Mouse (Mus musculus) liver, embryonic 12.5 days (tissue): ENCODE data around the gene Fbxo10. TPM values are rescaled to one million over a fixed set of nuclear protein-coding genes. Genes with fewer than 3 reads are reported as not detected.
"Not testable (repeated sequence)": the region's sequence is repeated elsewhere in the genome, so short reads cannot be mapped to it uniquely, and the experiment has no call there.

ENCODE experiments used
- ATAC-seq: fragments of 200-750 bp; cut with Nextera tagmentation; 2 replicates; pipeline ENCODE4 v1.8.0; 2017; ENCODE audit warnings: moderate number of reproducible peaks, mild to moderate bottlenecking, moderate library complexity
- H3K27ac ChIP-seq: fragments of 300-500 bp; sonication (generic); 2 replicates; pipeline ENCODE4 v1.5.1; 2016; ENCODE audit warnings: mild to moderate bottlenecking
- H3K27me3 ChIP-seq: fragments of 300-500 bp; sonication (generic); replicated peaks from 2 replicates; pipeline ENCODE4 v1.6.1; 2016; ENCODE audit warnings: mild to moderate bottlenecking, moderate library complexity
- H3K36me3 ChIP-seq: fragments of 300-500 bp; sonication (generic); 2 replicates; pipeline ENCODE4 v1.6.1; 2016; ENCODE audit warnings: mild to moderate bottlenecking, moderate library complexity
- H3K4me1 ChIP-seq: fragments of 300-500 bp; sonication (generic); 2 replicates; pipeline ENCODE4 v1.6.1; 2016
- H3K4me2 ChIP-seq: fragments of 300-500 bp; sonication (generic); 2 replicates; pipeline ENCODE4 v1.6.1; 2016; ENCODE audit warnings: mild to moderate bottlenecking, moderate library complexity
- H3K4me3 ChIP-seq: fragments of 300-500 bp; sonication (generic); 2 replicates; pipeline ENCODE4 v1.5.1; 2016; ENCODE audit warnings: mild to moderate bottlenecking, moderate library complexity
- H3K9ac ChIP-seq: fragments of 300-500 bp; sonication (generic); 2 replicates; pipeline ENCODE4 v1.6.1; 2016; ENCODE audit warnings: mild to moderate bottlenecking, moderate library complexity
- H3K9me3 ChIP-seq: fragments of 300-500 bp; sonication (generic); replicated peaks from 2 replicates; pipeline ENCODE4 v1.6.1; 2016; ENCODE audit warnings: mild to moderate bottlenecking, moderate library complexity
- WGBS: fragments of 180-500 bp; shearing (Covaris S2); methylation state at CpG from one replicate; pipeline ENCODE4 v1.1.7; 2016; ENCODE audit not compliant: insufficient replicate concordance; 5-methylcytosine and 5-hydroxymethylcytosine counted together
- polyA plus RNA-seq: library from polyadenylated mRNA; unstranded; fragments of >200 nt; fragmentation: Nextera tagmentation; extraction: Ambion mirVana; gene quantifications from 2 replicates; pipeline ENCODE4 v1.2.1, GENCODE M21; 2016

Gene Fbxo10
- polyA plus RNA-seq, 1 experiment from 2014 or later: 6.7 TPM

DNA sequence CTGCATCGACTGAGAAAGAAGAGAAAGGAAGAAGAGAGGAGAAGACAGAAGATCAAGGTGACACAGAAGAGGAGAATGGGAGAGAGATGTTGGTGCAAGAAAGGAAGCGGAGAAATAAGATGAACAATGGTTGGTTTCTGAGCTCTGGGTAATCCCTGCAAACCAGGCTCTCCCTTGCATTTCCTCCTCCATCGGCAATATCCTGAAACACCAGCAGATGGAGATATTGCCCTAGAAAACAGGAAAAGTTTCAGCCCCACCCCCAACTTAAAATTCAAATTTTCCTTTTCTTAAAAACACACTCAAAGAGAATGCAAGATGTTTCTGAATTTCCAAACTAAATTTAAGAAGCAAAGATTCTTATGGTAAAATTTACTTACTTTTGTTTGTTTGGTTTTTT, 68.8 kb downstream of the Fbxo10 start:
- Histone ChIP-seq H3K27ac (no peak overlapping the region), H3K9me3 (no peaks in the 10 kb centered on the region), H3K4me3 (no peak overlapping the region), H3K27me3 (no peaks in the 10 kb centered on the region), H3K4me1 (peaks cover 50% of the 10 kb centered on the region), H3K4me2 (no peak overlapping the region), H3K9ac (no peak overlapping the region), H3K36me3 (peaks cover 2% of the 10 kb centered on the region; the same call in 1 of the 2 replicates)
- ATAC-seq: no peak
- 12% methylated on average over 3 of the region's 3 CpGs for WGBS

DNA sequence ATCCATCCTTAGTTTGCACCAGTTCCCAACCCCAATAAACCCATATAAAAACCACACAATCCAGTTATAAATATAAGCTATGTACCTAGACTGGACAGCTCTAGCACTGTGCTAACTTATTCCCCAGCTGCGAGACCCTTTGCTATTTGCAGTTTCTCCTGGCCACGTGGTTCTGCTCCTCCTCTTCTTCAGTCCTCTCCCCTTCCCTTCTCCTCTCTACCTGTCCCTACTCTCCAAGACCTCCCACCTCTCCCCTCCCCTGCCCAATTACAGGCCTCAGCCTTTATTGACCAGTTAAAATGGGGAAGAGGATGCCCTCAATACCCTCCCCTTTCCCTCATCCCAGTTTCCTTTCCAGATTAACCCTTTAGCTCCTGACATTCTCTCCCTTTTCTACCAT, 70.9 kb downstream of the Fbxo10 start:
- Histone ChIP-seq H3K9me3 (no peaks in the 10 kb centered on the region), H3K4me1 (peaks cover 47% of the 10 kb centered on the region), H3K27ac (peak overlapping the region; percentile 97), H3K9ac (peak overlapping the region; percentile 80), H3K4me3 (peak overlapping the region; percentile 71), H3K36me3 (no peaks in the 10 kb centered on the region), H3K4me2 (peak overlapping the region; percentile 89), H3K27me3 (no peaks in the 10 kb centered on the region)
- no peak for ATAC-seq
- WGBS: 9% methylated on average over 2 of the region's 2 CpGs

DNA sequence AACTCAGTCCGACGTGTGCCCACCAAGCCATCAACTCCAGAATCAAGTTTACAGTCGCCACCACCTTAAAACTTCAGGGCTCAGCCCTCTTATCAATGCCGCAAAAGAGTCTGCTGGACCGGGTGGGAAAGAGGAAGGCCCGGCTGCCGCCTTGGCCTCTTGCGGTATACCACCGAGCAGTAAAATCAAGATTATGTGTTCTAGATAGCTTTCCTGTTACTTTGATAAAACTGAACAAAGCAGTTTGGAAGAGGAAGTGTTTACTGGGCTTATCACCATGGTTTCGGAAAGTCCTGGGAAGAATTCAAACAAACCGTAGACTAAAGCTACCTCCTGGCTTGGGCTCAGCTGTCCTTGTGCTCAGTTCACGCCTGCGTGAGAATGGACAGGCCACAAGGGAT, 71.4 kb downstream of the Fbxo10 start:
- ATAC-seq: no peak
- WGBS: 1% methylated on average over 13 of the region's 13 CpGs
- H3K9me3 ChIP-seq: no peaks in the 10 kb centered on the region
- H3K27me3 ChIP-seq: no peaks in the 10 kb centered on the region
- peak overlapping the region; percentile 97 for H3K27ac ChIP-seq
- no peaks in the 10 kb centered on the region for H3K36me3 ChIP-seq
- H3K4me2 ChIP-seq: peak overlapping the region; percentile 89
- peak overlapping the region; percentile 71 for H3K4me3 ChIP-seq
- peak overlapping the region; percentile 80 for H3K9ac ChIP-seq
- peaks cover 43% of the 10 kb centered on the region for H3K4me1 ChIP-seq

DNA sequence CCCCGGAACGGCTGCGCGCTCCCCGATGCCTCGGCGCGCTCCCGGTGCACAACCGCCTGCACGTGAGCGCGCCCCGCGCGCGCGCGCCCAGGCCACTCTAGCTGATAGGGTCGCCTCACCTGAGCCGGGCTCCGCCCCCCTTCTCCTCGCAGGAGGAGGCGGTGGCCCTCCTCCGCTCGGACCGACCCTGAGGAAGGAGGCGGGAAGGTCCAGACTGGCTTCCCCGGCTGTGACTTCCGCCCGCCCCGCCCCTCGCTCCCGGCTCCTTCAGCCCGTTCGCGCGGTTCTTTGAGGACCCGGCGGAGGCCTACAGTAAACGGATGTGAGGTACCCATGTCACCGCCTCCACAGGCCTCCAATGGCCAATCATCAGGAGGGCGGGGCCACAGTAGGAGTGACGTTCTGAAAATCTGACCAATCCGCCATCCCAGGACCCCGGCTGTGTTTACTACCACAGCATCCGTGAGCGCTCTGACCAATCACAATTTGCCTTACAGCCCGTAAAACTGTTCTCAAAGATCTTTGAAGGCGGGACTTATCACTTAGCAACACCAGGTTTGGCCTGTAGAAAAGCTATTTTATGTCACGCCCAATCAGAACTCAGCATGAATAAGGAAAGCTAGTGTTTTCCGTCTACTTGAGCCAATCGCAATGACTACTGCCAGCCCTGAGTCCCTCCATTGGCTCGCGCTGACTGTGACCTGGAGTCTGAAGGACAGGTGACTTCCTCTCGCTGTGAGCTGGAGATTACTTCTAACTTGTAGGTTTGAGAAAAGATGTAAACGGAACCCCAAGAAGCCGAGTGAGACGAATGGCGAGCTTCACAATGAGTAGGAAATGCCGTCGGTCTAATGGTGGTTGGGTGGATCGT, 72.1 kb downstream of the Fbxo10 start, which contains the start of gene Zbtb5:
Gene Zbtb5, minus strand, starts transcription at position 308 of the 871 bp plus-strand sequence.
- no peaks in the 10 kb centered on the region for H3K9me3 ChIP-seq
- H3K27ac ChIP-seq: peak within 1 kb of the TSS; percentile 99
- H3K4me2 ChIP-seq: peak within 1 kb of the TSS; percentile 89
- peak within 1 kb of the TSS; percentile 95 for H3K9ac ChIP-seq
- peak within 1 kb of the TSS; percentile 92 for H3K4me3 ChIP-seq
- H3K36me3 ChIP-seq: no peaks in the 10 kb centered on the region
- peaks cover 40% of the 10 kb centered on the region for H3K4me1 ChIP-seq
- under 1% methylated on average over 62 of the region's 63 CpGs for WGBS
- no peaks in the 10 kb centered on the region for H3K27me3 ChIP-seq
- peak; percentile 96 for ATAC-seq

DNA sequence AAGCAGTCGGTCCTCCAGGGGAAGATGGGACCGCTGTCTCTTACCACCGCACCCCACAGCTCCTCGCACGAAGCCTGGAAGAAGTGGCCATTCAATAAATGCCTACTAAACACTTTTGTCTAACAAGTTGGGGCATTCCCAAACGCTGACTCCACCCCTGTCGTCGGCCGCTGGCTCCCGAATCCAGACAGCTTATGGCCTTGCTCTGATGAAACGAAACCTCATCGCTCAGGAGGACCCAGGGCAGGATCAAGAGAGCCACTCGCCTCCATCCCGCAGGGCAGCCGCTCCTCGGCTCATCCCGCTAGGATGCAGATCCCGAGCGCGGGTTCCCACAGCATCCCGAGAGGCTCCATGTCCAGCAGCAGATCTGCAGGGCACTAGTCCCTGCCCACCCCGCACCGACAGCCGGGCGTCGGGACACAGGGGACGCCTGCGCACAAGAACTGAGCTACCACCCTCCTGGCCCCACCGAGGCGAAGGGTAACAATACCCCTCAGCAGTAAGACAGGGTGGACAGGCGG, 72.8 kb downstream of the Fbxo10 start:
- peak; percentile 0; the same call in 1 of the 2 replicates for ATAC-seq
- Histone ChIP-seq H3K36me3 (no peaks in the 10 kb centered on the region), H3K27ac (peak overlapping the region; percentile 99), H3K4me2 (peak overlapping the region; percentile 78), H3K9ac (peak overlapping the region; percentile 95), H3K27me3 (no peaks in the 10 kb centered on the region), H3K4me1 (peaks cover 44% of the 10 kb centered on the region), H3K9me3 (no peaks in the 10 kb centered on the region), H3K4me3 (peak overlapping the region; percentile 92)
- WGBS: 0% methylated on average over 31 of the region's 31 CpGs

DNA sequence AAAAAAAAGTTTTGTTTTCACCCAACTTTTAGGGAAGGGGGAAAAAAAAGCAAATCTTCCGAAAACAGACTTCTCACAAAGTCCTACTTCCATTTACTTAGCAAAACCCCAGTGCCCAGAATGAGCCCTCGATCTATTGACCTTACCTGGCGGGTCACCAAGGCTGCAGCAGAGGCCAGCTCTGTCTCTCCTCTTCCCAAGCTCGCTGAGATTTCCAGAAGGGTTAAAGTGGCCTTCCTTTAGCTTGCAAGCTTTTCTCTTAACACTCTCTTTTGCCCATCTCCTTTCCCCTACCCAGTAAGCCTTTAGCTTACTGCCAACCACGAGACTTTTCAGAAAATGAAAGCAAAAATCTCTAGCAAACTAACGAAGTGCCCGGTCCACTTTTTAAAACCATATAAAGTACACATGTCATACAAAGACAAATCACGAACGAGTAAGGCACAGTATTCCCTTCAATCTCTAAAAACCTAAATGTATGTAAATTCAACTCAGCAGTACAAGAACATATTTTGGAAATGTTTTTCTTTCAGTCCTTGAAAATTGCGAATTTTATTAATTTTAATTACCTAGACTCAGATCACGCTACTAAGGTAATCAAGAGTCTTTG, 73.5 kb downstream of the Fbxo10 start:
- no peak for ATAC-seq
- H3K27ac ChIP-seq: peak overlapping the region; percentile 99
- peak overlapping the region; percentile 95 for H3K9ac ChIP-seq
- H3K9me3 ChIP-seq: no peaks in the 10 kb centered on the region
- peaks cover 40% of the 10 kb centered on the region for H3K4me1 ChIP-seq
- WGBS: 18% methylated on average over 11 of the region's 11 CpGs
- H3K36me3 ChIP-seq: no peaks in the 10 kb centered on the region
- H3K4me3 ChIP-seq: peak overlapping the region; percentile 92
- H3K27me3 ChIP-seq: no peaks in the 10 kb centered on the region
- peak overlapping the region; percentile 78 for H3K4me2 ChIP-seq

DNA sequence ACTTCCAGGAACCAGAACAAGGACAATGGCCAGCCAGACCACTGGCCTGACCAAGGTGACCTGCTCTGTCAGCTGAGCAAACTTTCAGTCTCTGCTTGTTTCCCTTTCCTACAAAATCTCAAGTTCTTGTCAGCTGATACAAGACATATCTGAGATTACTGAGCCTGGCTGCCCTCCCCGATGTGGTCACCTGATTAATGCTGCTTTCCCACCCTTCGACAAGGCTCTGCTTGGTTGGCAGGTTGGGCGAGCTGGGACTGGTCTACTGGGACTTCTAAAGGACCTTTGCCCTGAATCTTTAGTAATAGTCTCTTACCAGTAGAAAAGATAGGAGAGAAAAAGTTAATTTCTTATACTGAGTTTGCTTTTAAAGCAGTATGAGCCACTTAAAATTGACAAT, 79.0 kb downstream of the Fbxo10 start:
- H3K4me1 ChIP-seq: peaks cover 25% of the 10 kb centered on the region
- ATAC-seq: no peak

DNA sequence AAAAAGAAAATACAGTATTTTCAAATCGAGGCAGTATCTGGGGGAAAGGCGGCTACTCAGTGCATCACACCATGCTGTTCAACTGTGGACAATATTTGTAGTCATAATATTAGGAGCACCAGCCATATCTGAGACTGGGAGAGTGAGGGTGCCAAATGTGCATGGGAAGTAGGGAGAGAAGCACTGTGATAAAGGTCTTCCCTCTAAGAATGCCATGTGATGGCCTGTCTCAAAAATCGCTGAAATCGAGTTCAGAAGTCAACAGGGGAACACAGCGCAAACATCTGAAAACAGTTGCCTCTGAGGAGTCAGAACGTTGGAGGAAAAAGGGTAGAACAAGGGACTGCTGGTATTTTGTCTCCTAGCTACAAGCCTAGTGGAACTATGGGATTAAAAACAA, 84.4 kb downstream of the Fbxo10 start:
- H3K9me3 ChIP-seq: no peaks in the 10 kb centered on the region
- 79% methylated on average over 6 of the region's 6 CpGs for WGBS
- peaks cover 3% of the 10 kb centered on the region for H3K36me3 ChIP-seq
- H3K9ac ChIP-seq: no peak overlapping the region
- ATAC-seq: no peak
- no peak overlapping the region for H3K4me3 ChIP-seq
- no peak overlapping the region for H3K27ac ChIP-seq
- no peaks in the 10 kb centered on the region for H3K27me3 ChIP-seq
- no peak overlapping the region for H3K4me2 ChIP-seq
- peaks cover 37% of the 10 kb centered on the region for H3K4me1 ChIP-seq

More for the DNA sequence above, 79.0 kb downstream of the Fbxo10 start:
- H3K36me3 ChIP-seq: no peaks in the 10 kb centered on the region
- H3K4me2 ChIP-seq: no peak overlapping the region
- H3K4me3 ChIP-seq: no peak overlapping the region
- 67% methylated on average over 3 of the region's 3 CpGs for WGBS
- H3K27ac ChIP-seq: no peak overlapping the region
- H3K9me3 ChIP-seq: no peaks in the 10 kb centered on the region
- no peak overlapping the region for H3K9ac ChIP-seq
- H3K27me3 ChIP-seq: no peaks in the 10 kb centered on the region

DNA sequence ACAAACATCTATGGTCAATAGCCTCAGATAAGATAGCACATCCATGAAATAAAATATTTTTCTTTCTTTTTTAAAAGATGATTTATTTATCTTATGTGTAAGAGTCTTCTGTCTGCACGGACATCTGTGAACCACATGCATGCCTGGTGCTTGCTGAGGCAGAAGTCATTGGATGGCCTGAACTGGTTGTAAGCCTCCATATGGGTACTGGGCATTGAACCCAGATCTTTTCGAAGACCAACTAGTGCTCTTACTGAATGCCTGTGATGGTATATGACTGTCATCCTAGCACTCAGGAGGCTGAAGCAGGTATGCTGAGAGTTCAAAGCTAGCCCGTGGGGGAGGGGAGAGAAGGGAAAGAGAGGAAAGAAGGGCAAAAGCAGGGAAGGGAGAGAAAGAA, 86.3 kb downstream of the Fbxo10 start:
- H3K27me3 ChIP-seq: no peaks in the 10 kb centered on the region
- no peak overlapping the region for H3K4me3 ChIP-seq
- no peak for ATAC-seq
- H3K27ac ChIP-seq: no peak overlapping the region
- no peak overlapping the region for H3K9ac ChIP-seq
- H3K36me3 ChIP-seq: peaks cover 18% of the 10 kb centered on the region
- no peak overlapping the region for H3K4me2 ChIP-seq
- H3K4me1 ChIP-seq: peaks cover 56% of the 10 kb centered on the region
- no peaks in the 10 kb centered on the region for H3K9me3 ChIP-seq
- WGBS: 72% methylated on average over 3 of the region's 3 CpGs

DNA sequence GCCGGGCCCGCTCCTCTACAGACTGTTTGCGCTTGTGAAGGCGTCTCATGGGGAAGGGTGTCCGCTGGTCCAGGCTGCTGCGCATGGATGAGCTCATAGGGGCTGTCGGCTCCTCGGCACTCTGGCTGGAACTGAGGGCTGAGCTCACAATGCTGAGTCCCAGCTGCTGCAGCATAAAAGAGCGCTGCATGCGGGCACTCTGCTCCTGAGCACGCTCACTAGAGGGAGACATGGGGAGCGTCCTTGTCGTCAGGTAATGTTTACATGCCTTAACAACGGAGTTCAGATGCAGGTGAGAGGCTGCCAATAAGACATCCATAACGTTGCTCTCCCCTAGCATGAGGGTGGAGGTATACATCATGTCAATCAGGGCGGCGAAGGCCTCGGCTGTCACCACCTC, 89.6 kb downstream of the Fbxo10 start:
- Histone ChIP-seq H3K36me3 (peaks cover 48% of the 10 kb centered on the region), H3K9me3 (no peaks in the 10 kb centered on the region), H3K4me1 (peaks cover 64% of the 10 kb centered on the region), H3K27me3 (no peaks in the 10 kb centered on the region), H3K4me2 (peak overlapping the region; percentile 60), H3K9ac (peak overlapping the region; percentile 6; the same call in 1 of the 2 replicates), H3K27ac (peak overlapping the region; percentile 88), H3K4me3 (no peak overlapping the region)
- ATAC-seq: no peak
- 85% methylated on average over 18 of the region's 18 CpGs for WGBS

DNA sequence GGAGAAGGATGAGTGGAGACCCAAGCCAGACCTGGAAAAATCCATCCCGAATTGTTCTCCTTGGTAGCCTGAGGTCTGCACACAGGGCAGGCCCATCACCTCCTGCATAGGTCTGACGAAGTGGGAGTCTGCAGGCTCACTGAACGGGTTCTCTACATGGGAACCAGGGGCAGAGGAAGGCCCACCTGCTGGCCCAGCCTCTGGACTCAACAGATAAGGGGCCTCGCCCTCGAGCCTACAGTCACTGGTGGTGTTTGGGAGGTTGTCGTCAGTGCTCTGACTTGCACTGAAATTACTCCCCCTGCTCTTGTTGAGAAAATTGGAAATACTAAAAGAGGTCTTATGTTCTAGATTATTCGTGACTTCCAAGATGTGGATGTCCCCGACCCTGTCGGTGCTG, 90.6 kb downstream of the Fbxo10 start:
- Histone ChIP-seq H3K9ac (peak overlapping the region; percentile 59), H3K27ac (peak overlapping the region; percentile 88), H3K4me2 (peak overlapping the region; percentile 60), H3K9me3 (no peaks in the 10 kb centered on the region), H3K27me3 (no peaks in the 10 kb centered on the region), H3K4me3 (peak overlapping the region; percentile 0; the same call in 1 of the 2 replicates), H3K36me3 (peaks cover 58% of the 10 kb centered on the region), H3K4me1 (peaks cover 57% of the 10 kb centered on the region)
- WGBS: 43% methylated on average over 9 of the region's 9 CpGs
- peak; percentile 99 for ATAC-seq

DNA sequence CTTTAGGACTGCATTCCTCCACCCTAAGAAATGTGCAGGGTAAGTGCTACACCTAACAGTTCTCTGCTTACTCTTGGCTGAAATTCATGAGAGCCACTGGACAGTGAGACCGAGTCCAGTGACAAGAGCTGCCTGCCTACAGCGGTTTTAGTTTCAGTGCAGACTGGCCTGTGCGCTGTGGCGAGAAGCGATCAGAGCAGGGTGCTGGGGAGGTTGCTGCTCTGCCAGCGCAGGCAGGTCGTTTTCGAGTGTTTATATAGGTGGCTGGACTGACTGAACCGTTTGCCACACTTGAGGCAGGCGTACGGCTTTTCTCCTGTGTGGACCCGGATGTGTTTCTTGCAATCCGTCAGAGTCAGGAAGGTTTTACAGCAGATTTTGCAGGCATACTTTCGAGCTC, 91.2 kb downstream of the Fbxo10 start:
- Histone ChIP-seq H3K4me1 (peaks cover 56% of the 10 kb centered on the region), H3K4me2 (peak overlapping the region; percentile 60; the same call in 1 of the 2 replicates), H3K36me3 (peaks cover 64% of the 10 kb centered on the region), H3K27ac (peak overlapping the region; percentile 88)
- not testable (repeated sequence) for H3K9ac ChIP-seq, ATAC-seq, H3K9me3 ChIP-seq, H3K27me3 ChIP-seq, H3K4me3 ChIP-seq
- 86% methylated on average over 14 of the region's 14 CpGs for WGBS
